Comparison of ENCODE assay signal across 24 mouse cellular contexts in the genomic region with DNA sequence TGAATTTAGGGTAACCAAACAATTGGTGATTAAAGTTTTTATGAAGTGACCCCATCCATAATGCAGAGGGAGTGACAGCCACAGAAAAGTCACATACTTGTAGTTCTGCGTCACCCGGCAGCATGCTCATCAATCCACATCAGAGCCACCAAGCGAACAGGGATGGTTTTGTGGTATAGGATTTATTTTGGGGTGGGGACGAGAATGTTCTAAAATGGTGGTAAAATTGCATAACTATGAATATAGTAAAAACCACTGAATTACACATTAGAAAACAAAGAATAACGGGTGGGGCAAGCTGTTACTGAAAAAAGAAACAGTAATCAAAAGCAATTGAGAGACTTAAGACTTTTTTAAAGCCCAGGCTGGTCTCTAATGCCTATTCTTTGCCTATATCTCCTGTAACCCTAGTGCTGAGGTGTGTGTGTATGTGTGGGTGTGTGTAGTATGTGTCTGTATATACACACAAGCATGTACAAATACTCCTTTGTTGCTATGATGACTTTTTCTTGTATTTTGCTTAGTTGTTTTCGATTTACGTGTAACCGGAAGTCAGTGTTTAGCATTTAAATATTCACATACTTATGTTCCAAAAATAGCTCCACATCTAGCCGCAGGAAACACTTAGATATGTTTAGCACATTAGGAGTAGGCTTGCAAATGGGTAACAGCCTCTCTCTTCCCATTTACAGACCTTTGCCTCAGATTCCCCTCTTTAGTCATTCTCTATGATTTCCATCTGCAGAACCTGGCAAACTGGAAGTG. TPM values are rescaled to one million over a fixed set of nuclear protein-coding genes. Genes with fewer than 3 reads are reported as not detected.
DNase-seq lines count a peak whose midpoint lies in the region; ATAC-seq and TF ChIP-seq lines count a peak whose summit lies in the region.
"Had no signal": no experiment of that assay in that cellular context is flagged by ENCODE, and none has a peak within 500 bp of the region (broad histone marks: within the 10 kb centered on the region; RNA-seq: fewer than 3 reads in every experiment).

No protein-coding gene starts in this region.

- peak; percentile 51 for DNase-seq in naive thymus-derived CD4-positive, alpha-beta T cell, adult 2 months (ENCODE audit: low read depth)
- no peak for DNase-seq in left cerebral cortex, adult 11 months (ENCODE audit: low spot score)
- no peak for DNase-seq in forebrain, embryonic 14.5 days (ENCODE audit: low spot score)
- DNase-seq: adrenal gland, adult 2 months; adrenal gland, postnatal 25 days; cerebellum, adult 18-20 months; cerebellum, adult 9-11 months; cerebellum, postnatal 36 days; gastrocnemius, postnatal 10 days; heart, postnatal 4 days; kidney, adult 18-20 months had no signal

- no peaks in the 10 kb centered on the region for H3K4me1 ChIP-seq in forebrain, embryonic 14.5 days (ENCODE audit: control insufficient read depth, insufficient read depth, low read length)
- H3K4me1 ChIP-seq in forebrain, embryonic 12.5 days: no peaks in the 10 kb centered on the region
- H3K4me1 ChIP-seq: forebrain, embryonic 10.5 days; hindbrain, embryonic 12.5 days; intestine, embryonic 15.5 days had no signal

- 93% methylated on average over 9 of the region's 9 CpGs for WGBS in forebrain, embryonic 14.5 days
- WGBS in forebrain, embryonic 12.5 days: 92% methylated on average over 9 of the region's 9 CpGs

- H3K9me3 ChIP-seq in forebrain, embryonic 14.5 days (replicated peaks; ENCODE audit: control insufficient read depth, low read length): no peaks in the 10 kb centered on the region
- H3K9me3 ChIP-seq in forebrain, embryonic 12.5 days: no peaks in the 10 kb centered on the region
- H3K9me3 ChIP-seq: embryonic facial prominence, embryonic 15.5 days; forebrain, embryonic 10.5 days; G1E; heart, embryonic 13.5 days; hindbrain, embryonic 12.5 days; intestine, embryonic 15.5 days had no signal

- H3K79me2 ChIP-seq in C2C12 (ENCODE audit: control insufficient read depth, insufficient read depth): no peaks in the 10 kb centered on the region

- H3ac ChIP-seq in C2C12 (ENCODE audit: control insufficient read depth, insufficient read length, low read depth): no peak overlapping the region

- H3K27me3 ChIP-seq in C2C12 (ENCODE audit: control insufficient read depth, insufficient read depth, insufficient read length): no peaks in the 10 kb centered on the region
- H3K27me3 ChIP-seq in forebrain, embryonic 14.5 days (replicated peaks; ENCODE audit: control insufficient read depth, insufficient read depth, low read length): no peaks in the 10 kb centered on the region
- no peaks in the 10 kb centered on the region for H3K27me3 ChIP-seq in forebrain, embryonic 12.5 days
- H3K27me3 ChIP-seq: embryonic facial prominence, embryonic 15.5 days; heart, embryonic 13.5 days; hindbrain, embryonic 12.5 days; intestine, embryonic 15.5 days had no signal

- H3K36me3 ChIP-seq in C2C12 (ENCODE audit: control insufficient read depth, insufficient read depth): no peaks in the 10 kb centered on the region
- H3K36me3 ChIP-seq in forebrain, embryonic 14.5 days (ENCODE audit: control insufficient read depth, insufficient read depth, low read length): no peaks in the 10 kb centered on the region
- no peaks in the 10 kb centered on the region for H3K36me3 ChIP-seq in forebrain, embryonic 12.5 days (replicated peaks)
- H3K36me3 ChIP-seq: embryonic facial prominence, embryonic 15.5 days; forebrain, embryonic 10.5 days; G1E; heart, embryonic 13.5 days; hindbrain, embryonic 12.5 days; intestine, embryonic 15.5 days had no signal

- no peak overlapping the region for H3K9ac ChIP-seq in forebrain, embryonic 14.5 days (ENCODE audit: low read length)
- H3K9ac ChIP-seq in forebrain, embryonic 12.5 days: no peak overlapping the region
- H3K9ac ChIP-seq: embryonic facial prominence, embryonic 15.5 days; heart, embryonic 13.5 days; hindbrain, embryonic 12.5 days; intestine, embryonic 15.5 days had no signal

- TF ChIP-seq CTCF in C2C12 (IDR thresholded peaks at IDR 0.05; ENCODE audit: control insufficient read depth, insufficient read depth, insufficient read length): no peak

- ATAC-seq in CD4-positive, CD25-positive, alpha-beta regulatory T cell, adult 4 months: peak; percentile 80
- 0 out of 2 replicates have a peak, but pooled peaks have one; percentile 22 for ATAC-seq in granulocyte monocyte progenitor cell, adult 5-6 weeks (replicated peaks; ENCODE audit: poor library complexity, severe bottlenecking)
- no peak for ATAC-seq in forebrain, embryonic 14.5 days
- no peak for ATAC-seq in forebrain, embryonic 12.5 days (ENCODE audit: low FRiP score)
- ATAC-seq: forebrain, embryonic 16.5 days; hindbrain, embryonic 16.5 days; intestine, embryonic 15.5 days had no signal

- no peaks in the 10 kb centered on the region for H3K79me3 ChIP-seq in C2C12 (ENCODE audit: low read depth)

- no peak overlapping the region for H3K4me2 ChIP-seq in forebrain, embryonic 14.5 days (ENCODE audit: low read length)
- H3K4me2 ChIP-seq in forebrain, embryonic 12.5 days: no peak overlapping the region
- H3K4me2 ChIP-seq: embryonic facial prominence, embryonic 15.5 days; heart, embryonic 13.5 days; hindbrain, embryonic 12.5 days; intestine, embryonic 15.5 days had no signal

- no peak overlapping the region for H3K4me3 ChIP-seq in C2C12 (ENCODE audit: insufficient read depth, poor library complexity, severe bottlenecking)
- H3K4me3 ChIP-seq in forebrain, embryonic 14.5 days (ENCODE audit: low read depth, low read length): no peak overlapping the region
- no peak overlapping the region for H3K4me3 ChIP-seq in forebrain, embryonic 12.5 days (replicated peaks)
- H3K4me3 ChIP-seq: embryonic facial prominence, embryonic 15.5 days; erythroblast, embryonic 14.5 days; forebrain, embryonic 10.5 days; heart, embryonic 13.5 days; hindbrain, embryonic 12.5 days; intestine, embryonic 15.5 days had no signal

- H3K27ac ChIP-seq in forebrain, embryonic 14.5 days (ENCODE audit: low read depth, low read length): no peak overlapping the region
- H3K27ac ChIP-seq in forebrain, embryonic 12.5 days: no peak overlapping the region
- H3K27ac ChIP-seq: embryonic facial prominence, embryonic 15.5 days; forebrain, embryonic 10.5 days; heart, embryonic 13.5 days; hindbrain, embryonic 12.5 days; intestine, embryonic 15.5 days had no signal

TF ChIP-seq in C2C12, 6 proteins besides CTCF, POLR2A, EP300 and RAD21:
- TF ChIP-seq MYOG (IDR thresholded peaks at IDR 0.05; ENCODE audit: control insufficient read depth, extremely low read depth, insufficient read length): no peak
- TF ChIP-seq MYOD1 (IDR thresholded peaks at IDR 0.05; ENCODE audit: control insufficient read depth, insufficient read length, low read depth): peak; percentile 19
- TF ChIP-seq CEBPB (IDR thresholded peaks at IDR 0.05; ENCODE audit: low read depth): peak; percentile 84
- peak; percentile 31 for TF ChIP-seq FOSL1 (IDR thresholded peaks at IDR 0.05; ENCODE audit: insufficient read depth, low read length, poor library complexity, severe bottlenecking)

RNA-seq across cellular contexts. Expression of a gene that starts 57.4 kb away (rescaled TPM):
- polyA plus RNA-seq in C2C12 (2012; fragmentation: generic; extraction: Trizol): 4.3 TPM
- polyA plus RNA-seq in CD4-positive, CD25-positive, alpha-beta regulatory T cell, adult 4 months (2017; shearing (Covaris generic)): 10 to 100 TPM; 14.9 to 19.1 TPM
- 25.3 and 27.9 TPM in 2 replicates for total RNA-seq in granulocyte monocyte progenitor cell, adult 5-6 weeks (2014; fragmentation: Nextera tagmentation)
- total RNA-seq in granulocyte monocyte progenitor cell, adult 5-6 weeks (2017): 32.6 and 40.6 TPM in 2 replicates
- polyA plus RNA-seq in forebrain, embryonic 14.5 days (2014; fragmentation: Nextera tagmentation; extraction: Ambion mirVana): 15.6 and 18.2 TPM in 2 replicates
- polyA plus RNA-seq in forebrain, embryonic 12.5 days (2016; fragmentation: Nextera tagmentation; extraction: Ambion mirVana): 16.1 and 16.6 TPM in 2 replicates

Comparison
In these comparisons a context has a peak if more than half of its experiments do, and no peak if none do; other contexts are left out.
1. ATAC-seq: peak in CD4-positive, CD25-positive, alpha-beta regulatory T cell, adult 4 months (single experiment) and granulocyte monocyte progenitor cell, adult 5-6 weeks (single experiment); none in forebrain, embryonic 14.5 days (single experiment) and forebrain, embryonic 12.5 days (single experiment).